18 mouse cellular contexts compared by ENCODE assay signal in genomic region chr1:187278472-187278871, GRCm38 (mm10).
"Had no signal": no experiment of that assay in that cellular context is flagged by ENCODE, and none has a peak within 500 bp of the region (broad histone marks: within the 10 kb centered on the region; RNA-seq: fewer than 3 reads in every experiment).

No protein-coding gene starts in this region.

- H3K36me3 ChIP-seq: liver, embryonic 15.5 days; lung, embryonic 15.5 days; midbrain, embryonic 13.5 days; midbrain, embryonic 15.5 days; stomach, embryonic 15.5 days had no signal

- ATAC-seq: liver, postnatal 0 days; lung, postnatal 0 days; midbrain, embryonic 13.5 days; midbrain, embryonic 15.5 days had no signal

- H3K4me2 ChIP-seq: liver, embryonic 15.5 days; lung, embryonic 15.5 days; midbrain, embryonic 11.5 days; midbrain, embryonic 13.5 days; midbrain, embryonic 15.5 days; stomach, embryonic 15.5 days had no signal

- H3K9ac ChIP-seq: liver, embryonic 15.5 days; liver, postnatal 0 days; lung, embryonic 15.5 days; midbrain, embryonic 13.5 days; midbrain, embryonic 15.5 days; stomach, embryonic 15.5 days had no signal

- H3K4me1 ChIP-seq: liver, embryonic 15.5 days; lung, embryonic 15.5 days; stomach, embryonic 15.5 days had no signal

- H3K27me3 ChIP-seq: liver, embryonic 15.5 days; lung, embryonic 15.5 days; megakaryocyte, embryonic 14.5 days; midbrain, embryonic 13.5 days; midbrain, embryonic 15.5 days; stomach, embryonic 15.5 days had no signal

- DNase-seq: liver, postnatal 0 days; lung, adult 2 months; lung, postnatal 14 days; lung, postnatal 36 days; right cerebral cortex, postnatal 14 days; thymus, adult 2 months; thymus, postnatal 25 days; thymus, postnatal 4 days had no signal

- H3K4me3 ChIP-seq: liver, embryonic 15.5 days; lung, embryonic 15.5 days; megakaryocyte, embryonic 14.5 days; midbrain, embryonic 13.5 days; midbrain, embryonic 15.5 days; stomach, embryonic 15.5 days had no signal

- H3K9me3 ChIP-seq: liver, embryonic 15.5 days; lung, embryonic 15.5 days; megakaryocyte, embryonic 14.5 days; midbrain, embryonic 13.5 days; midbrain, embryonic 15.5 days; stomach, embryonic 15.5 days had no signal

- H3K27ac ChIP-seq: liver, embryonic 15.5 days; lung, embryonic 15.5 days; macrophage; midbrain, embryonic 13.5 days; midbrain, embryonic 15.5 days; stomach, embryonic 15.5 days; stomach, postnatal 0 days had no signal
